Mouse (Mus musculus) forebrain, postnatal 0 days (tissue): ENCODE results near the gene Zkscan1. TPM values are rescaled to one million over a fixed set of nuclear protein-coding genes. Genes with fewer than 3 reads are reported as not detected.

Experiments used
- ATAC-seq: fragments of 200-750 bp; cut with Nextera tagmentation; 2 replicates; pipeline ENCODE4 v1.8.0; 2017; ENCODE audit warnings: mild to moderate bottlenecking, moderate library complexity
- DNase-seq: peaks from one replicate; pipeline ENCODE4 v3.0.0-alpha.2; 2015
- H3K27ac ChIP-seq: fragments of 300-500 bp; sonication (generic); 2 replicates; pipeline ENCODE4 v1.5.1; 2014; ENCODE audit warnings: low read depth, mild to moderate bottlenecking, antibody characterized with exemption, low read length, moderate library complexity, mixed read lengths
- H3K27me3 ChIP-seq: fragments of 300-500 bp; sonication (generic); 2 replicates; pipeline ENCODE4 v1.6.1; 2014; ENCODE audit warnings: mild to moderate bottlenecking, low read length, mixed read lengths; ENCODE audit not compliant: insufficient read depth
- H3K36me3 ChIP-seq: fragments of 300-500 bp; sonication (generic); 2 replicates; pipeline ENCODE4 v1.6.1; 2014; ENCODE audit warnings: mild to moderate bottlenecking, moderate library complexity; ENCODE audit not compliant: insufficient read depth
- H3K4me1 ChIP-seq: fragments of 300-500 bp; sonication (generic); 2 replicates; pipeline ENCODE4 v1.6.1; 2014; ENCODE audit warnings: antibody characterized with exemption; ENCODE audit not compliant: insufficient read depth
- H3K4me2 ChIP-seq: fragments of 300-500 bp; sonication (generic); 2 replicates; pipeline ENCODE4 v1.6.1; 2014; ENCODE audit warnings: low read depth, mild to moderate bottlenecking, moderate library complexity
- H3K4me3 ChIP-seq: fragments of 300-500 bp; sonication (generic); 2 replicates; pipeline ENCODE4 v1.5.1; 2014; ENCODE audit warnings: low read depth, low read length, mixed read lengths
- H3K9ac ChIP-seq: fragments of 300-500 bp; sonication (generic); 2 replicates; pipeline ENCODE4 v1.6.1; 2014; ENCODE audit warnings: mild to moderate bottlenecking
- H3K9me3 ChIP-seq: fragments of 300-500 bp; sonication (generic); 2 replicates; pipeline ENCODE4 v1.6.1; 2016; ENCODE audit warnings: low read length
- CTCF ChIP-seq: sonication (generic); IDR thresholded peaks from 2 replicates; pipeline ENCODE4 v1.5.1; 2016; ENCODE audit warnings: antibody characterized with exemption, control low read depth, low read depth
- WGBS: fragments of 180-500 bp; shearing (Covaris S2); extraction: QIAGEN DNeasy Blood & Tissue Kit; methylation state at CpG from one replicate; pipeline ENCODE4 v1.1.7; 2014; 5-methylcytosine and 5-hydroxymethylcytosine counted together
- polyA plus RNA-seq: library from polyadenylated mRNA; unstranded; fragments of >200 nt; fragmentation: Nextera tagmentation; extraction: Ambion mirVana; gene quantifications from 2 replicates; pipeline ENCODE4 v1.2.1, GENCODE M21; 2015
- total RNA-seq: library from RNA; depleted of rRNA; stranded (reverse); fragments of >200 nt; gene quantifications from 2 replicates; pipeline ENCODE4 v1.2.3, GENCODE M21; 2014

The Zkscan1 gene
- total and polyA plus RNA-seq, 2 experiments from 2014 or later = 11.2 to 59.6 TPM

GRCm38 (mm10) chr5:138083318-138083900 is 1.5 kb upstream of the Zkscan1 start:
- WGBS = 55% methylated on average over 2 of the region's 2 CpGs

DNA sequence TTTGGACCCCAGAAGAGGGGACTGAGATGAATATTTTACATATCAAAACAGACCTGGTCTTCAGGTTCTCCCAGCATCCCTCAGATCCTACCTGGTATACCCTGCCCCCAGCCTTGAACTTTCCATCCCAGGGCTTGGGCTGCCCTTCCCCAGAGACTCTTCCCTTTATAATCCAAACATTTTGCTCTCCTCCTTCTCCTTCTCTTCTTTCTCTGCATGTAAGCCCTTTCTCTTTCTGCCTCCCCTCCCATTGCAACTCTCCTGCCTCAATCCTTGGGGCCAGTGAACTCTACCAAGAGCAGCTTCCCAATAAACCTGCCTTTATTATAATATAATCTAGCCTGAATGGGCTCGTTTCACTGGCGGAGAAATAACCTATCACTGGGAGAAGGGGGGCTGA is 948 bp upstream of the Zkscan1 start:
- Histone ChIP-seq H3K9me3 (no peaks in the 10 kb centered on the region), H3K4me1 (peaks cover 20% of the 10 kb centered on the region), H3K36me3 (no peaks in the 10 kb centered on the region), H3K9ac (no peak overlapping the region), H3K27ac (no peak overlapping the region), H3K4me3 (no peak overlapping the region), H3K27me3 (no peaks in the 10 kb centered on the region), H3K4me2 (no peak overlapping the region)
- TF ChIP-seq CTCF = no peak
- WGBS = 92% methylated on average over 2 of the region's 2 CpGs
- DNase-seq (no peak), ATAC-seq (no peak)

More at GRCm38 (mm10) chr5:138083318-138083900, 1.5 kb upstream of the Zkscan1 start:
- Histone ChIP-seq H3K9me3 (no peaks in the 10 kb centered on the region), H3K36me3 (no peaks in the 10 kb centered on the region), H3K27ac (no peak overlapping the region), H3K9ac (no peak overlapping the region), H3K4me2 (no peak overlapping the region), H3K4me3 (no peak overlapping the region), H3K4me1 (peaks cover 20% of the 10 kb centered on the region), H3K27me3 (no peaks in the 10 kb centered on the region)
- no peak for TF ChIP-seq CTCF
- ATAC-seq (no peak), DNase-seq (no peak)

DNA sequence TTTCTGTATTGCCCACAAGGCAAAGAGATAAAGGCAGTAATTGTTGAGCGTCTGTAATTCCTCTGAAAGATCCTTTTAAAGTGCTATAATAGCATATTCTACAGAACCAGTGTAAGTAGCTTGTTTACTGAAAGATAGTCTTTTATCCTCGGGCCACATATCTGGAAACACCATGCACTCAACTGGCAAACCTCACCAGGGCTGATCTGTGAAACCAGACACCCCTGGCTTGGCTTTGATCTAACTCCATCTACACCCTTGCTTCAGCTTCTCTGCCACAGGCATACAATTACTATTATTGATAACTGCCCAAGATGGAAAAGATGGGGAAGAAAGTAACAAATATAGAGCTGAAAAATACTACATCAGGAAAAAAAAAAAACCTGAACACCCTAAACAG is 377 bp upstream of the Zkscan1 start:
- no peaks in the 10 kb centered on the region for H3K9me3 ChIP-seq
- ATAC-seq (no peak), DNase-seq (no peak)
- H3K4me2 ChIP-seq = peak overlapping the region; percentile 63
- H3K27ac ChIP-seq = no peak overlapping the region
- WGBS = 77% methylated on average over 2 of the region's 2 CpGs
- H3K36me3 ChIP-seq = no peaks in the 10 kb centered on the region
- H3K9ac ChIP-seq = peak overlapping the region; percentile 100; the same call in 1 of the 2 replicates
- no peaks in the 10 kb centered on the region for H3K27me3 ChIP-seq
- no peak for TF ChIP-seq CTCF
- peaks cover 20% of the 10 kb centered on the region for H3K4me1 ChIP-seq
- H3K4me3 ChIP-seq = peak overlapping the region; percentile 98

- Histone ChIP-seq H3K4me1 (peaks cover 20% of the 10 kb centered on the region), H3K27ac (peak overlapping the region; percentile 93), H3K4me3 (peak overlapping the region; percentile 98), H3K9me3 (no peaks in the 10 kb centered on the region), H3K9ac (peak overlapping the region; percentile 100), H3K27me3 (no peaks in the 10 kb centered on the region), H3K4me2 (peak overlapping the region; percentile 63), H3K36me3 (no peaks in the 10 kb centered on the region)
- peak; percentile 36; the same call in 1 of the 2 replicates for ATAC-seq
- DNase-seq = peak; percentile 64
- TF ChIP-seq CTCF = no peak
- under 1% methylated on average over 18 of the region's 18 CpGs for WGBS
Measured at GRCm38 (mm10) chr5:138085421-138085911, 582 bp downstream of the Zkscan1 start.

DNA sequence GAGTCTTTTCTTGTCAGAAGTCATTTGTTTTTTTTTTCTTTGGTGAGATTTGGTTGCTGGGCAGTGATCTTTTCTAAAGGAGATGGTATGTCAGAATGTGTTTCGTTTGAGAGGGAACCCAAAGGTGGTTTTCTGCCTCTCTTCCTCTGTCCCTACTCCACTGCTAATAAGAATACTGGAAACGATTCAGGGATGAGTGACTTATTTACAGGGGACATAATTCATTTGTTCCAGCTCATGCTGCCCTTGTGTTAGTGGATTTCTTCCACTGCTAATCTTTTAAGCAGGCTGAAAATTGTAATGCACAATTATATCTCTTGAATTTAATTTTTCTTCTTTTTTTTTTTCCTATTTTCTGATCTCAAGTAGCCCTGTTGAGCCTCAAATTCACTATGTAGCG is 2.0 kb downstream of the Zkscan1 start:
- H3K9ac ChIP-seq = 0 out of 2 replicates have a peak overlapping the region, but pooled peaks have one; percentile 14
- no peak for ATAC-seq
- WGBS = 84% methylated on average over 3 of the region's 3 CpGs

GRCm38 (mm10) chr5:138088366-138088765 is 3.5 kb downstream of the Zkscan1 start:
- H3K9me3 ChIP-seq = no peaks in the 10 kb centered on the region
- no peak overlapping the region for H3K9ac ChIP-seq
- H3K4me1 ChIP-seq = peaks cover 20% of the 10 kb centered on the region
- WGBS = 84% methylated on average over 3 of the region's 3 CpGs
- no peak for ATAC-seq
- H3K27ac ChIP-seq = no peak overlapping the region
- no peak overlapping the region for H3K4me2 ChIP-seq
- no peak for TF ChIP-seq CTCF
- no peak overlapping the region for H3K4me3 ChIP-seq
- no peaks in the 10 kb centered on the region for H3K27me3 ChIP-seq
- H3K36me3 ChIP-seq = peaks cover 7% of the 10 kb centered on the region
- no peak for DNase-seq

More for the DNA sequence above, 2.0 kb downstream of the Zkscan1 start:
- TF ChIP-seq CTCF = no peak
- Histone ChIP-seq H3K4me2 (peak overlapping the region; percentile 63), H3K27me3 (no peaks in the 10 kb centered on the region), H3K36me3 (no peaks in the 10 kb centered on the region), H3K4me1 (peaks cover 20% of the 10 kb centered on the region), H3K9me3 (no peaks in the 10 kb centered on the region), H3K27ac (no peak overlapping the region), H3K4me3 (peak overlapping the region; percentile 98)
- no peak for DNase-seq

GRCm38 (mm10) chr5:138089108-138089551 is 4.2 kb downstream of the Zkscan1 start:
- 76% methylated on average over 6 of the region's 6 CpGs for WGBS
- Histone ChIP-seq H3K4me1 (peaks cover 20% of the 10 kb centered on the region), H3K27ac (no peak overlapping the region), H3K9ac (no peak overlapping the region), H3K36me3 (peaks cover 14% of the 10 kb centered on the region), H3K4me3 (no peak overlapping the region), H3K9me3 (no peaks in the 10 kb centered on the region), H3K4me2 (no peak overlapping the region), H3K27me3 (no peaks in the 10 kb centered on the region)
- ATAC-seq (no peak), DNase-seq (no peak)
- no peak for TF ChIP-seq CTCF
